13 mouse cellular contexts compared by ENCODE assay signal in genomic region chr10:39772259-39772658, GRCm38 (mm10). TPM values are rescaled to one million over a fixed set of nuclear protein-coding genes. Genes with fewer than 3 reads are reported as not detected.
DNase-seq lines count a peak whose midpoint lies in the region.
"Had no signal": no experiment of that assay in that cellular context is flagged by ENCODE, and none has a peak within 500 bp of the region (broad histone marks: within the 10 kb centered on the region; RNA-seq: fewer than 3 reads in every experiment).

No protein-coding gene starts in this region.

- peak; percentile 28 for DNase-seq in embryo, embryonic 11 days
- DNase-seq in embryo, embryonic 10.5 days (ENCODE audit: low spot score), result no peak
- DNase-seq in left cerebral cortex, postnatal 4 days, result peak; percentile 8
- no peak for DNase-seq in left cerebral cortex, adult 18-20 months (ENCODE audit: low spot score in 2 of 2)
- DNase-seq in right cerebral cortex, postnatal 14 days, result peak; percentile 8
- DNase-seq in right cerebral cortex, postnatal 25 days, result no peak
- no peak for DNase-seq in layer of hippocampus, postnatal 36 days
- DNase-seq: adrenal gland, postnatal 14 days; cerebellum, adult 11-12 months; cerebellum, adult 9-10 months; gastrocnemius, postnatal 36 days; heart, adult 11 months; heart, postnatal 36 days had no signal

- intact Hi-C loops in left cerebral cortex, postnatal 4 days (cut with DNase I), result no loop called here

RNA-seq across cellular contexts. Expression of gene Rev3l, which starts 40.3 kb away (rescaled TPM):
- 100 to 1,000 TPM; 117 to 121 TPM for total RNA-seq in left cerebral cortex, postnatal 4 days (2021)
- total RNA-seq in left cerebral cortex, adult 18-20 months (2021), result 10 to 100 TPM; 21.4 to 24.1 TPM
- 10 to 100 TPM; 37.3 to 44.2 TPM for total RNA-seq in layer of hippocampus, postnatal 36 days (2021)

Comparison
In these comparisons a context has a peak if more than half of its experiments do, and no peak if none do; other contexts are left out.
1. DNase-seq: peak in embryo, embryonic 11 days (single experiment), left cerebral cortex, postnatal 4 days (single experiment) and right cerebral cortex, postnatal 14 days (single experiment); none in embryo, embryonic 10.5 days (single experiment), left cerebral cortex, adult 18-20 months (0 of 2), right cerebral cortex, postnatal 25 days (single experiment) and layer of hippocampus, postnatal 36 days (0 of 2).